Mouse (Mus musculus): Measurements from ENCODE around the gene Dydc2.

The Dydc2 gene

GRCm38 (mm10) chr14:40999904-41000645 lies 68.9 kb downstream of the Dydc2 start:
- DNase-seq: no peak

All from kidney, postnatal 36 days (tissue).